Mouse (Mus musculus): ENCODE results near the gene Shisa7.
"Not testable (repeated sequence)": the region's sequence is repeated elsewhere in the genome, so short reads cannot be mapped to it uniquely, and the experiment has no call there.

Shisa7 gene

DNA sequence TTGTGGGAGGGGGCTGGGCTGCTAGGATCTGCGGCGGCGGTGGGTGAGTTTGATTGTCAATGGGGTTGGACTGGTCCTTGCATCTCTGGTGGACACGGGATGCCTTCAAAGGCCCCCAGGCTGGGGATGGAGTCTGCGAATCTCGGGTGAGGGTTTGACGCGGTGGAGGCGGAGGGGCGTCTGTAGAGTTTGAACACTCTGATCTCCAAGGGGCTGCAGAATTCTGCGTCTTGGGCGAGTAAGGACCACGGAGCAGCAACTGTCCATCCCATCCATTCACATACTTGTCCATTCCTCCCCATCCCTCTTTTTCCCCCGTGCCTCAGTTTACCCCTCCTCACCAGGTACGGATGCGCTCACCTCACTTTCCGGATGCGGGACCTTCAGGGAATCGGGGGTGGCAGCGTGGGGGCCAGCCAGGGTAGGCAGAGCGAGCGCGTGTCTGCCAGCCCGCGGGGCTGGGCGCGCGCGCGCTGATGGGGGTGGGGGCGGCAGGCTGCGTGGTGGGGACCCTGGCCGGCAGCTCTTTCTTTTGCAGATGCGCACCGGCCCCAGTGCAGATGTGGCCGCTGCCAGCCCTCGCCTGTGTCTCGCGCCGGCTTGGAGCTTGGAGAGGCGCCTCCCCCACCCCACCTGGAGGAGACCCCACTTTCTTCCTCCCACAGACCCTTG is at the start of gene Shisa7:
Gene Shisa7, minus strand, starts transcription at position 452 of the 672 bp plus-strand sequence.
- in situ Hi-C loops (cut with MboI, MseI): no loop called here

DNA sequence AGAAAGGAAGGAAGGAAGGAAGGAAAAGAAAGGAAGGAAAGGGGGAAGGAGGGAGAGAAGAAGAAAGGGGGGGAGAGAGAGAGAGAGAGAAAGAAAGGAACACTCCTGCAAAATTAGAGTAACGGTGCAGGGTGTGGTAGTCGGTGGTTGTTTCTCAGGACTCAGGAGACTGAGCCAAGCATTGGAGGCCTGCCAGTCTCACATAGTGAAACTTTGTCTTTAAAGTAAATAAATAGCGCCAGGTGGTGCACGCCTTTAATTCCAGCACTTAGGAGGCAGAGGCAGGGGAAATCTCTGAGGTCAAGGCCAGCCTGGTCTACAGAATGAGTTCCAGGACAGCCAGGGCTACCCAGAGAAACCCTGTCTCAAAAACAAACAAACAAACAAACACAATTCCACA is 42.2 kb upstream of the Shisa7 start:
- in situ Hi-C loops (cut with MboI, MseI): no loop called here

DNA sequence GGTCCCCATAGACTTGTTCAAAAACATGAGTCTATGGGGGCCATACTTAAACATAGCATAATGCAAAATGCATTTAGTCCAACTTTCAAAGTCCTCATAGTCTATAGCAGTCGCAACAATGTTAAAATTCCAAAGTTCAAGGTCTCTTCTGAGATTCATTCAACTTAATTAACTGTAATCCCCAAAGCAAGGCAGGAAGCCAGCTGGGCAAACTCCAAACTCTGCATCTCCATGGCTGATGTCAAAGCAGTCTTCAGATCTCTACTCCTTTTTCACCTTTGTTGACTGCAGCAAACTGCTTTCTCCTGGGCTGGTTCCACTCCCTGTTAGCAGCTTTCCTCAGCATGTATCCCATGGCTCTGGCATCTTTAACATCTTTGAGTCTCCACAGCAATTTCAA is 34.5 kb upstream of the Shisa7 start:
- in situ Hi-C loops (cut with MboI, MseI): not testable (repeated sequence)

- in situ Hi-C loops (cut with MboI, MseI): no loop called here
Observed at GRCm38 (mm10) chr7:4878186-4878585, 33.7 kb upstream of the Shisa7 start.

- in situ Hi-C loops (cut with MboI, MseI): no loop called here
Observed at GRCm38 (mm10) chr7:4877226-4877625, 32.7 kb upstream of the Shisa7 start.

- in situ Hi-C loops (cut with MboI, MseI): no loop called here
Observed at GRCm38 (mm10) chr7:4876753-4877221, 32.3 kb upstream of the Shisa7 start, which contains the start of gene Isoc2a. TSS of gene Isoc2a (plus strand) at chr7:4877153.

- in situ Hi-C loops (cut with MboI, MseI): no loop called here
Observed at GRCm38 (mm10) chr7:4870133-4870532, 25.6 kb upstream of the Shisa7 start, which contains the start of gene Isoc2b. TSS of gene Isoc2b (minus strand) at chr7:4870258.

DNA sequence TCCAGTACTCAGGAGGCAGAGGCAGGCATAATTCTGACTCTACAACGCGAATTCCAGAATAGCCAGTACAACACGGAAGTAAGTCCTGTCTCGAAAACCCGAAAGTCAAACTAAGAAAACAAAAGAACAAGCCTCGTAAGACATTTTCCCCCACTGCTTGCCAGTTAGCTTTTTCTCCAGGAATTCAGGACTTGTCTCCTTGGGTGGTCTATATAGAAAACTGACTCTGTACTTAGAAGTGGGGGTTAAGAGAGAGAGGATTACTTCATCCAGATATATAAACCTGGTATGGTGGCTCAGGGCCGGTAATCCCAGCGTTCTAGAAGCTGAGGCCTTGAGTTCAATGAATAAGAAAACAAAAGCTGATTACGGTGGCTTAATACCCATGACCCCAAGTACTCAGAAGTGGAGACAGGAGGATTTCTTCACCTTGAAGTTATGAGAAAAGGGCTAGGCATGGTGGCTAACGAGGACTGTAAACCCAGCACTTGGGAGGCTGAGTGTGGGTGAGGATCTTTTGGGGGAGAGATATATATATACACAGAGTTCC is 22.2 kb upstream of the Shisa7 start:
- in situ Hi-C loops (cut with MboI, MseI): loop anchor here in 1 of 2 experiments (5.0 kb wide), 1 partner anchor 54 kb away; the partner anchor contains the start of gene Ube2s

- in situ Hi-C loops (cut with MboI, MseI): loop anchor here in 1 of 2 experiments (5.0 kb wide), 1 partner anchor 54 kb away; the partner anchor contains the start of gene Ube2s
Observed at GRCm38 (mm10) chr7:4865579-4866493, 21.3 kb upstream of the Shisa7 start.

- in situ Hi-C loops (cut with MboI, MseI): loop anchor here in 1 of 2 experiments (5.0 kb wide), 1 partner anchor 53 kb away; the partner anchor contains the start of gene Ube2s
Observed at GRCm38 (mm10) chr7:4865090-4865489, 20.6 kb upstream of the Shisa7 start.

- in situ Hi-C loops (cut with MboI, MseI): no loop called here
Observed at GRCm38 (mm10) chr7:4864130-4864845, 19.8 kb upstream of the Shisa7 start.

GRCm38 (mm10) chr7:4863541-4864080 is 19.1 kb upstream of the Shisa7 start:
- in situ Hi-C loops (cut with MboI, MseI): no loop called here

DNA sequence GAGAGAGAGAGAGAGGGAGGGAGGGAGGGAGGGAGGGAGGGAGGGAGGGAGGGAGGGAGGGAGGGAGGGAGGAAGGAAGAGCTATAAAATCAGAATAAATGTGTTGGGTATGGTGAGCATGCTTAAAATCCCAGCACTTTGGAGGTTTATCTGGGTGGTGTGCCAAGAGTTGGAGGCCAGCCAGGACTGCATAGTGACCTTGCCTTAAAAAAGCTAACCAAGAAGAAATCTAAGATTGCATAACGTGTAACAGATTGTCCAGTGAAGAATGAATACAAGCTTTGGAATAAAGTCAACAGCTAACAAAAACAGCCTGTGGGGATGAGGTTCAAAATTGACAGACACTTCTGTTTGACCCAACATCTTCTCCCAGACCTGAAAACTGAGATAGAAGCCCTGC is 18.5 kb upstream of the Shisa7 start:
- in situ Hi-C loops (cut with MboI, MseI): no loop called here

GRCm38 (mm10) chr7:4860926-4861325 is 16.4 kb upstream of the Shisa7 start:
- in situ Hi-C loops (cut with MboI, MseI): not testable (repeated sequence)

DNA sequence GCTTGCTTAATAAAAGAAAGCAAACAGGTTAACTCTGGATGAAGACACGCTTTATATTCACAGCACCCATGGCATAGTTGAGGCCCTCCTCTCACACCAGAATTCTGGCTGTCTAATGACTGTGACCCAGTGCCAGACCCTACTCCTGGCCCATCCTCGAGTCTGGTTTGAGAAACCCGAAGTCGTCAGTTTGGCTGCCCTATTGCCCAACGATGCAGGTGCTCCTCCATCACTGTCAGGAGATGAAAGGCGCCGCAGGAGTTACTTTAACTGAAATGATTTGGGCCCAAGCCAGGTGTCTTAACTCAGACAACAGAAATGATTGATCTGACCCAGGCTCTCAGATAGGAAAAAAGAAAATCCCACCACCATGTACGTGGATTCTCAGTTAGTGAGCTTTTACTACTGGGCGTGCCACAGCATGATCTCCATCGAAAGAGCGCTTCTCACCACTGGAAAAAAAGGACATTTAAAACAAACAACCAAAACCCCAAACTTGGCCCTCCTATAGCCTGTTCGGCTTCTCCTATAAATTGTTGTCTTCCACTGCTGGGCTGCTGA is 15.0 kb upstream of the Shisa7 start:
- in situ Hi-C loops (cut with MboI, MseI): no loop called here

DNA sequence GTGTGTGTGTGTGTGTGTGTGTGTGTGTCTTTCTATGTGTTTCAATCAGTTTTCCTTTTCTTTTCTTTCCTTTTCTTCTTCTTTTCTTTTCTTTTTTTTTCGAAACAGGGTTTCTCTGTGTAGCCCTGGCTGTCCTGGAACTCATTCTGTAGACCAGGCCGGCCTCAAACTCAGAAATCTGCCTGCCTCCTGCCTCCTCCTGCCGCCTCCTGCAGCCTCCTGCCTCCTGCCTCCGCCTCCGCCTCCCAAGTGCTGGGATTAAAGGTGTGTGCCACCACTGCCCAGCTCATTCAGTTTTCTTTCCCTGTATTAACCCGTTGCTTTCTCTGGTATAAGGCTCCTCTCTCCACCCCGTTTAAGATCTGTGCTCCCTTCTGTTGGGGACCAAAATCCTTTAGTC is 12.8 kb upstream of the Shisa7 start:
- in situ Hi-C loops (cut with MboI, MseI): no loop called here

GRCm38 (mm10) chr7:4856508-4856907 is 12.0 kb upstream of the Shisa7 start:
- in situ Hi-C loops (cut with MboI, MseI): no loop called here

GRCm38 (mm10) chr7:4853613-4854012 is 9.1 kb upstream of the Shisa7 start:
- in situ Hi-C loops (cut with MboI, MseI): no loop called here

DNA sequence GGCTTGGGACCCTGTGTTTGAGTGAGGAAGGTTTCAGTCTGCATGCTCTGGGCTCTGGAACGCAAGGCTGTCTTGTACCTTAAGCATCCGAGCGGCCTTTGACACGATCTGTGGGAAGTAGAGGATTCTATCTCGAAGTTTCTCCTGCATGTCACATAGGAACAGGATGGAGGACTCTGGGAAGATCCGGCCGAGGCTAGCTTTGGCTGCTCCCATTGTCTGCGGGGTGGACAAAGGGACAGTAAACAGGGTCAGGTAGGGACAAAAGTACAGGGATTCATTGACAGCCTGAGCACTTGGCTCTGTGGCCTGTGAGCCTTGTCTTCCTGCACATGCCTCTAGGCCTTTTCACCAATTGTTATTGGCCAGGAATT is 6.8 kb upstream of the Shisa7 start:
- in situ Hi-C loops (cut with MboI, MseI): no loop called here

GRCm38 (mm10) chr7:4850621-4851314 is 6.3 kb upstream of the Shisa7 start:
- in situ Hi-C loops (cut with MboI, MseI): no loop called here

Data from T-helper 17 cell (primary cell).